Mouse (Mus musculus): ENCODE data around the gene Dysf.

Gene Dysf

GRCm38 (mm10) chr6:84167612-84168011 lies 159.2 kb downstream of the Dysf start:
- CTCF ChIA-PET: no interaction called here

- CTCF ChIA-PET: no interaction called here
Measured at GRCm38 (mm10) chr6:84168571-84168970, 160.2 kb downstream of the Dysf start.

- CTCF ChIA-PET: no interaction called here
Measured at GRCm38 (mm10) chr6:84173626-84174025, 165.2 kb downstream of the Dysf start.

GRCm38 (mm10) chr6:84178776-84179405 lies 170.5 kb downstream of the Dysf start:
- CTCF ChIA-PET: no interaction called here

GRCm38 (mm10) chr6:84181452-84181851 lies 173.1 kb downstream of the Dysf start:
- CTCF ChIA-PET: no interaction called here

- CTCF ChIA-PET: no interaction called here
Measured at GRCm38 (mm10) chr6:84191656-84192250, 183.4 kb downstream of the Dysf start.

- CTCF ChIA-PET: no interaction called here
Measured at GRCm38 (mm10) chr6:84196511-84196910, 188.1 kb downstream of the Dysf start.

- CTCF ChIA-PET: no interaction called here
Measured at GRCm38 (mm10) chr6:84197811-84198213, 189.4 kb downstream of the Dysf start.

GRCm38 (mm10) chr6:84201721-84202490 lies 193.5 kb downstream of the Dysf start:
- CTCF ChIA-PET: no interaction called here

GRCm38 (mm10) chr6:84205611-84206010 lies 197.2 kb downstream of the Dysf start:
- CTCF ChIA-PET: no interaction called here

GRCm38 (mm10) chr6:84208589-84208988 lies 200.2 kb downstream of the Dysf start:
- CTCF ChIA-PET: no interaction called here

- CTCF ChIA-PET: no interaction called here
Measured at GRCm38 (mm10) chr6:84209736-84210434, 201.5 kb downstream of the Dysf start.

- CTCF ChIA-PET: no interaction called here
Measured at GRCm38 (mm10) chr6:84211473-84211872, 203.1 kb downstream of the Dysf start.

GRCm38 (mm10) chr6:84213101-84213500 lies 204.7 kb downstream of the Dysf start:
- CTCF ChIA-PET: no interaction called here

GRCm38 (mm10) chr6:84217216-84217933 lies 209.0 kb downstream of the Dysf start:
- CTCF ChIA-PET: interaction anchor here (0.6 kb wide), 1 partner anchor 29 kb away, joined by 4 read pairs; no protein-coding TSS in a partner anchor

- CTCF ChIA-PET: no interaction called here
Measured at GRCm38 (mm10) chr6:84219119-84219518, 210.7 kb downstream of the Dysf start.

- CTCF ChIA-PET: no interaction called here
Measured at GRCm38 (mm10) chr6:84224861-84225260, 216.5 kb downstream of the Dysf start.

GRCm38 (mm10) chr6:84225587-84225986 lies 217.2 kb downstream of the Dysf start:
- CTCF ChIA-PET: no interaction called here

- CTCF ChIA-PET: no interaction called here
Measured at GRCm38 (mm10) chr6:84228196-84228595, 219.8 kb downstream of the Dysf start.

- CTCF ChIA-PET: no interaction called here
Measured at GRCm38 (mm10) chr6:84228786-84229185, 220.4 kb downstream of the Dysf start.

- CTCF ChIA-PET: no interaction called here
Measured at GRCm38 (mm10) chr6:84229739-84230138, 221.3 kb downstream of the Dysf start.

GRCm38 (mm10) chr6:84231108-84231507 lies 222.7 kb downstream of the Dysf start:
- CTCF ChIA-PET: no interaction called here
